Mouse (Mus musculus) cerebellum, postnatal 10 days (tissue): ENCODE measurements around the gene Tbxa2r.

Source experiments
- DNase-seq, 2 experiments: peaks; one replicate each; pipeline ENCODE4 v3.0.0; 2021; ENCODE audit warnings: mixed read lengths in 2 of 2

The Tbxa2r gene

GRCm38 (mm10) chr10:81321436-81321835, 7.1 kb upstream of the Tbxa2r start:
- no peak for DNase-seq

GRCm38 (mm10) chr10:81322444-81322843, 6.1 kb upstream of the Tbxa2r start:
- DNase-seq, result no peak

- no peak for DNase-seq
Observed at GRCm38 (mm10) chr10:81323141-81323775, 5.3 kb upstream of the Tbxa2r start.

GRCm38 (mm10) chr10:81323791-81324530, 4.6 kb upstream of the Tbxa2r start:
- DNase-seq, result no peak

GRCm38 (mm10) chr10:81325176-81325575, 3.4 kb upstream of the Tbxa2r start:
- DNase-seq, result no peak

GRCm38 (mm10) chr10:81325781-81326180, 2.8 kb upstream of the Tbxa2r start:
- DNase-seq, result no peak

GRCm38 (mm10) chr10:81326858-81327257, 1.7 kb upstream of the Tbxa2r start:
- no peak for DNase-seq

GRCm38 (mm10) chr10:81327959-81328358, 572 bp upstream of the Tbxa2r start:
- DNase-seq, result no peak

- DNase-seq, result no peak
Observed at GRCm38 (mm10) chr10:81329194-81329975, 854 bp downstream of the Tbxa2r start.

- no peak for DNase-seq
Observed at GRCm38 (mm10) chr10:81330007-81330406, 1.5 kb downstream of the Tbxa2r start.

GRCm38 (mm10) chr10:81332277-81332676, 3.7 kb downstream of the Tbxa2r start:
- no peak for DNase-seq

GRCm38 (mm10) chr10:81334324-81334723, 5.8 kb downstream of the Tbxa2r start:
- DNase-seq, result no peak

- DNase-seq, result peak; percentile 66 to 78
Observed at GRCm38 (mm10) chr10:81335393-81336340, 7.1 kb downstream of the Tbxa2r start.

- no peak for DNase-seq
Observed at GRCm38 (mm10) chr10:81336558-81336957, 8.0 kb downstream of the Tbxa2r start.

GRCm38 (mm10) chr10:81340551-81341332, 12.2 kb downstream of the Tbxa2r start:
- DNase-seq, result no peak

GRCm38 (mm10) chr10:81341333-81341949, 12.9 kb downstream of the Tbxa2r start:
- peak; percentile 87 for DNase-seq

- no peak for DNase-seq
Observed at GRCm38 (mm10) chr10:81342686-81343505, 14.4 kb downstream of the Tbxa2r start, which contains the start of gene Gipc3. Gene Gipc3 (minus strand): TSS chr10:81343266.

GRCm38 (mm10) chr10:81344421-81345161, 16.1 kb downstream of the Tbxa2r start:
- peak; percentile 42 to 59 for DNase-seq

GRCm38 (mm10) chr10:81345162-81345534, 16.6 kb downstream of the Tbxa2r start:
- DNase-seq, result no peak
